Mouse (Mus musculus) limb, embryonic 14.5 days (tissue): ENCODE measurements around the gene B4galt5. TPM values are rescaled to one million over a fixed set of nuclear protein-coding genes. Genes with fewer than 3 reads are reported as not detected.

Experiments used
- ATAC-seq: fragments of 200-750 bp; cut with Nextera tagmentation; 2 replicates; pipeline ENCODE4 v1.8.0; 2017; ENCODE audit warnings: low read depth, moderate number of reproducible peaks, moderate TSS enrichment; ENCODE audit not compliant: low FRiP score
- DNase-seq: peaks from one replicate; pipeline ENCODE4 v3.0.0-alpha.2; 2015; ENCODE audit warnings: low spot score
- H3K27ac ChIP-seq: fragments of 300-500 bp; sonication (generic); replicated peaks from 2 replicates; pipeline ENCODE4 v1.5.1; 2014; ENCODE audit warnings: low read depth, mild to moderate bottlenecking, low read length, moderate library complexity, mixed read lengths
- H3K27me3 ChIP-seq: fragments of 300-500 bp; sonication (generic); 2 replicates; pipeline ENCODE4 v1.6.1; 2014; ENCODE audit warnings: low read length, mixed read lengths; ENCODE audit not compliant: control insufficient read depth, insufficient read depth
- H3K36me3 ChIP-seq: fragments of 300-500 bp; sonication (generic); 2 replicates; pipeline ENCODE4 v1.6.1; 2014; ENCODE audit warnings: mild to moderate bottlenecking, low read length, moderate library complexity, mixed read lengths; ENCODE audit not compliant: control insufficient read depth, insufficient read depth
- H3K4me1 ChIP-seq: fragments of 300-500 bp; sonication (generic); 2 replicates; pipeline ENCODE4 v1.6.1; 2014; ENCODE audit warnings: antibody characterized with exemption, low read length, mixed read lengths; ENCODE audit not compliant: control insufficient read depth, insufficient read depth
- H3K4me2 ChIP-seq: fragments of 300-500 bp; sonication (generic); replicated peaks from 2 replicates; pipeline ENCODE4 v1.6.1; 2014; ENCODE audit warnings: low read depth, mild to moderate bottlenecking, low read length, moderate library complexity; ENCODE audit not compliant: severe bottlenecking
- H3K4me3 ChIP-seq: fragments of 300-500 bp; sonication (generic); replicated peaks from 2 replicates; pipeline ENCODE4 v1.5.1; 2014; ENCODE audit warnings: low read length
- H3K9ac ChIP-seq: fragments of 300-500 bp; sonication (generic); 2 replicates; pipeline ENCODE4 v1.6.1; 2014; ENCODE audit warnings: mild to moderate bottlenecking, low read depth, low read length, moderate library complexity; ENCODE audit not compliant: severe bottlenecking
- H3K9me3 ChIP-seq: fragments of 300-500 bp; sonication (generic); 2 replicates; pipeline ENCODE4 v1.6.1; 2016; ENCODE audit warnings: low read length; ENCODE audit not compliant: control insufficient read depth
- POLR2A ChIP-seq: fragments of 200-500 bp; IDR thresholded peaks from 2 replicates; pipeline ENCODE4 v1.8.0; 2012; ENCODE audit warnings: inconsistent platforms, mild to moderate bottlenecking, moderate library complexity, borderline replicate concordance; ENCODE audit not compliant: insufficient read depth, insufficient read length; ENCODE audit errors: extremely low read depth
- WGBS: fragments of 180-500 bp; shearing (Covaris S2); extraction: QIAGEN DNeasy Blood & Tissue Kit; methylation state at CpG from one replicate; pipeline ENCODE4 v1.1.7; 2014; 5-methylcytosine and 5-hydroxymethylcytosine counted together
- polyA plus RNA-seq, 2 experiments: library from polyadenylated mRNA; depleted of rRNA in 1 of 2; stranded (reverse) in 1 of 2; unstranded in 1 of 2; fragments of >200 nt; fragmentation: Nextera tagmentation in 1 of 2; extraction: Ambion mirVana in 1 of 2; gene quantifications; 2 replicates each; pipeline versions ENCODE4 v1.2.1 to v1.2.3; 2012 to 2014

The B4galt5 gene
- polyA plus RNA-seq, 2 experiments: 23.2 to 23.6 TPM

DNA sequence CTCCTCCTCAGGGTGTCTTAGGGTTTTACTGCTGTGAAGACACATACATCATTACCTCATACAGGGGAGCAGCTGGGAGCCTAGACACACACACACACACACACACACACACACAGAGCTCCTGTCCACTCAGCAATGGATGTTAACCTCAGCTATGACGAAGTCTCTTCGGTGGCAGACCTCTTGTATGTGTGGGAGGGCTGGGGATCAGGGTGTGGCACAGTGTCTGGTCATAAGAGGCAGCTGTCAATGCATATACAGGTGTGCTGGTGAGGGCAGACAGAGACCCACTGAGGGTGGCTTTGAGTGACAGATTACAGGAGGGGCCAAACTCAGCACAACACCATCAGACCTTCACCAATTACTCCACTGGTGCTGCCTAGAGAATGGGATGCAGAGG is 84.0 kb downstream of the B4galt5 start:
- no peak for DNase-seq
- TF ChIP-seq POLR2A: no peak
- no peaks in the 10 kb centered on the region for H3K36me3 ChIP-seq
- H3K9me3 ChIP-seq: no peaks in the 10 kb centered on the region
- peaks cover 13% of the 10 kb centered on the region for H3K4me1 ChIP-seq
- no peaks in the 10 kb centered on the region for H3K27me3 ChIP-seq
- no peak overlapping the region for H3K4me2 ChIP-seq
- no peak overlapping the region for H3K27ac ChIP-seq
- H3K9ac ChIP-seq: no peak overlapping the region
- 97% methylated on average over 2 of the region's 2 CpGs for WGBS
- H3K4me3 ChIP-seq: no peak overlapping the region
- no peak for ATAC-seq

DNA sequence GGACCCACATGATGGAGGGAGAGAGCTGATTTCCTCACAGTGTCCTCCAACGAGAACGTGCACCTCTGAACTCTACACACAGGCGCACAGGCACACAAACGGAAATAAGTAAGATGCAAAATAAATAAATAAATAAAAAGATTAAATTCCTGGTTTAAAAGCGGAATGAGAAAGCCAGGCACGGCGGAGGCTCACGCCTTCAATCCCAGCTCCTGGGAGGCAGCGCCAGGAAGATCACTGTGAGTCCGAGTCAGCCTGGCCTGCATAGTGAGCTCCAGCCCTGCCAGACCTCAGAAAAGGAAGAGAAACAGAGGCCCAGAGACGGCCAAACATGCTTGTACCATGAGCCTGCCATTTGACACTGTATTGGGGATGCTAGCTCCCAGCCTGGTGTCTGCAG is 85.1 kb downstream of the B4galt5 start:
- DNase-seq: no peak
- 82% methylated on average over 11 of the region's 11 CpGs for WGBS
- H3K27me3 ChIP-seq: no peaks in the 10 kb centered on the region
- peaks cover 13% of the 10 kb centered on the region for H3K4me1 ChIP-seq
- H3K36me3 ChIP-seq: no peaks in the 10 kb centered on the region
- H3K9ac ChIP-seq: no peak overlapping the region
- no peak overlapping the region for H3K27ac ChIP-seq
- no peak overlapping the region for H3K4me3 ChIP-seq
- H3K4me2 ChIP-seq: no peak overlapping the region
- H3K9me3 ChIP-seq: no peaks in the 10 kb centered on the region
- no peak for TF ChIP-seq POLR2A
- no peak for ATAC-seq

DNA sequence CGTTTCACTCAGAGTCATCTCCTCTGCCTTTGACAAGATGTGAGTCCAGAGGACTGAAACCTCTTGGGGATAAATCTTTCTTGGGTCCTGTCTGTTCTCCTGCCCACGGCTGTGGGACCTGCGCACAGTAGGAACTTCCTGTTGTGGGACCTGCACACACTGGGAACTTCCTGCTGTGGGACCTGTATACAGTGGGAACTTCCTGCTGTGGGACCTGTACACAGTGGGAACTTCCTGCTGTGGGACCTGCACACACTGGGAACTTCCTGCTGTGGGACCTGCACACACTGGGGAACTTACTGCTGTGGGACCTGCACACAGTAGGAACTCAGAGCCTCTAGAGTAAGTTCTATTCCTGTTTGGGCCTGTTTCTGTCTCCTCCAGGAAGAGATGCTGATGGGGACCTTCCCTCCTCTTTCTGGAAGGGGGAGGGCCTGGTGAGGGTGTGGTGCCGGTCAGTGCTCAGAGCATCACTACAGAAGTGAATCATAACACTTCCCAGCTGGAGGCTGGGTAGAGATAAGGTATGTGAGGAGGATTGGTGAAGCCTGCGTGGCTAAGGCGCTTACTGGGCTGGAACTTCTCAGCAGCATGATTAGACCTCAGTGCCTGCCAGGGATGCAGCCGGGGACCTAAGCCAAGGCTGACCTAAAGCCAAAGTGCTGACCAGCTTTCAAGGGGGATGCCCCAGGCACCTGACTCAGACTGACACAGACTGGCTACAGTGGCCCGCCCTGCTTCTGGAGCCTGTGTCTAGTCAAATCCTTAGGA is 85.8 kb downstream of the B4galt5 start:
- Histone ChIP-seq H3K27me3 (no peaks in the 10 kb centered on the region), H3K9me3 (no peaks in the 10 kb centered on the region), H3K4me2 (no peak overlapping the region), H3K27ac (no peak overlapping the region), H3K36me3 (no peaks in the 10 kb centered on the region), H3K9ac (no peak overlapping the region), H3K4me3 (no peak overlapping the region), H3K4me1 (peaks cover 13% of the 10 kb centered on the region)
- no peak for TF ChIP-seq POLR2A
- ATAC-seq (no peak), DNase-seq (no peak)
- 85% methylated on average over 8 of the region's 8 CpGs for WGBS

DNA sequence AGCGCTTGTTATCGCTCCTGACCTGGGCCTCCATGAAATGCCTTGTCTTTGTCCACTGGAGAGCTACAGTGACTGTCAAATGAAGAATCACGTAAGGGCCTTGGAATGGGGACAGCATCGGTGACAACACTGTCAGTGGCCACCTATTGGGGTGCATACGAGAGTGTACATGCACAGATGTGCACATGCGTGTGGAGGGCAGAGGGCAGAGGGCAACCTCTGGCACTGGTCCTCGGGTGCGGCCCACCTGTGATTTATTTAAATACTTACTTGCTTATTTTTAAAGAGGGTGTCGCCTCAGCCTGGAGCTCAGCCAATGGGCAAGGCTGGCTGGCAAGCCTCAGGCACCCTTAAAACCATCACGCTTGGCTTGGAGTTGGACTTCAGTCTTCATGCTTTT is 86.5 kb downstream of the B4galt5 start:
- ATAC-seq (no peak), DNase-seq (no peak)
- Histone ChIP-seq H3K4me1 (peaks cover 13% of the 10 kb centered on the region), H3K27me3 (no peaks in the 10 kb centered on the region), H3K36me3 (no peaks in the 10 kb centered on the region), H3K4me2 (no peak overlapping the region), H3K9me3 (no peaks in the 10 kb centered on the region), H3K4me3 (no peak overlapping the region), H3K9ac (no peak overlapping the region), H3K27ac (no peak overlapping the region)
- no peak for TF ChIP-seq POLR2A
- 85% methylated on average over 10 of the region's 10 CpGs for WGBS

- no peaks in the 10 kb centered on the region for H3K9me3 ChIP-seq
Measured at GRCm38 (mm10) chr2:167261106-167261505, 87.9 kb downstream of the B4galt5 start.

GRCm38 (mm10) chr2:167257790-167258189 is 91.2 kb downstream of the B4galt5 start:
- H3K9me3 ChIP-seq: no peaks in the 10 kb centered on the region
- DNase-seq: no peak
- no peak overlapping the region for H3K4me2 ChIP-seq
- no peak overlapping the region for H3K27ac ChIP-seq
- H3K27me3 ChIP-seq: no peaks in the 10 kb centered on the region
- WGBS: 32% methylated on average over 3 of the region's 3 CpGs
- peaks cover 13% of the 10 kb centered on the region for H3K4me1 ChIP-seq
- TF ChIP-seq POLR2A: no peak
- no peaks in the 10 kb centered on the region for H3K36me3 ChIP-seq
- H3K4me3 ChIP-seq: no peak overlapping the region
- ATAC-seq: no peak
- H3K9ac ChIP-seq: no peak overlapping the region

More at GRCm38 (mm10) chr2:167261106-167261505, 87.9 kb downstream of the B4galt5 start:
- Histone ChIP-seq H3K9ac (no peak overlapping the region), H3K27ac (peak overlapping the region; percentile 71), H3K36me3 (no peaks in the 10 kb centered on the region), H3K4me1 (peaks cover 13% of the 10 kb centered on the region), H3K4me3 (no peak overlapping the region), H3K4me2 (no peak overlapping the region), H3K27me3 (no peaks in the 10 kb centered on the region)
- ATAC-seq (peak; percentile 69), DNase-seq (peak; percentile 64)
- TF ChIP-seq POLR2A: no peak
- 57% methylated on average over 4 of the region's 4 CpGs for WGBS
